Mouse (Mus musculus): ENCODE results near the gene Ifitm10.

DNA sequence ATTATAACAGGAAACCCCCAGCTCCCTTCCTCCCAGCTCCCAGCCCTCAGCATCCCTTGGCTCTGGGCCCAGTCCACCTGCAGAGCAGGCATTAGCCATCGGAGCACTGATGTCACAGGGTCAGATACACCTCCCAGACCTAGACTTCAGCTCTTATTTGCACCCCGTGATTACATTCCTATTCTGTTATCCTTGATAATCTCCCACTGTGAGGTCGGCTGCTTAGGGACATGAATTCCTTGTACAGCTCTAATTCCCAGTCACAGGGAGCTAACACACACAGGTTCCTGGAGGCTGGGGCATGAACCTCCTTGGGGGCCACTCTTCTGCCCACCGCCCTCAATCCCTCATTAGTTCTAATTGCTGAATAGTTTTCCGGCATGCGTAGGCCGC, 27.2 kb upstream of the Ifitm10 start:
- TF ChIP-seq FLI1 (IDR thresholded peaks at IDR 0.05; ENCODE audit: low read length) (no peak), GATA1 (IDR thresholded peaks at IDR 0.05; ENCODE audit: borderline replicate concordance, low read length) (no peak)
